Mouse (Mus musculus): ENCODE measurements around the gene Mme. TPM values are rescaled to one million over a fixed set of nuclear protein-coding genes. Genes with fewer than 3 reads are reported as not detected.

Gene Mme
- polyA plus RNA-seq, 1 experiment: 0.23 TPM

DNA sequence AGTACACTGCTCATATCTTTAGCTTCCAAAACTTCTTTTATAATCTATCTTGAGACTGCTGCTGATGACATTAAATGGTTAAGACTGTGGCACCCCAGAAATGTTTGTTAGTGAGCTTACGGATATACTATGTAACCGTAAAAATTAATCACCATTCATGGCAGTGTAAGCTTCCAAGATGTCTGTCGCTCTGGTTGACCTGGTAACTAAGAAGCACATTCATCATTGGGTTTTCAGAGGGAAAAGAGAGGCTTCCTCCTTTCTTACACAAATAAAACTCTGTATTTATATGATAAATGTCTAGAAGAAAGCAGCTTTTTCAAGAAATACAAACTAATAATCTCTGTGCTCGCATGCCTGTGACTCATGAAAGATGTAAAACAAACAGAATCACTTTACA lies 156.8 kb downstream of the Mme start:
- no peak overlapping the region for H3K27ac ChIP-seq (ENCODE audit: insufficient read depth, low read depth, low read length)
- H3K4me1 ChIP-seq (ENCODE audit: control insufficient read depth, insufficient read depth, low read length): no peaks in the 10 kb centered on the region
- TF ChIP-seq CTCF (IDR thresholded peaks at IDR 0.05; ENCODE audit: low read depth, low read length): no peak
- no peak overlapping the region for H3K4me3 ChIP-seq (ENCODE audit: insufficient read depth, low read length)

DNA sequence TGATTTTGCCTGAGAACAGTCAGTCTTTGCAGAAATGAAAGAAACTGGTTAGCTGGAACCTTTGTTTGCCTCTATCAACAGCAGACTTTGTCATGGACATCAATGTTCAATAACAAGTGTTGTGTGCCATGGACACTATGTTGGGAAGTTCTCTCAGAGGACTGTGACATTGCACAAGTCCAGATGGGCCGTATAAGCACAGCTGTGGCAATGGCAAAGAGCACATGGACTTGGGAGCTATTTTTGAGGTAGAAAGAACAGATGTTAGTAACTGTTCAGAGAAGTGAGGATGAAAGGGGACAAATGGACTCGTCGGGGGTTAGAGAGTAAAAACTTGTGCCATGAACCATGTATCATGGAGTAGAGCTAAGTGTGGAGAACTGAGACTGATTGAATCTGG lies 165.1 kb downstream of the Mme start:
- no peaks in the 10 kb centered on the region for H3K4me1 ChIP-seq (ENCODE audit: control insufficient read depth, insufficient read depth, low read length)
- H3K27ac ChIP-seq (ENCODE audit: insufficient read depth, low read depth, low read length): no peak overlapping the region
- TF ChIP-seq POLR2A (IDR thresholded peaks at IDR 0.05; ENCODE audit: borderline replicate concordance, low read depth, low read length): no peak
- TF ChIP-seq CTCF (IDR thresholded peaks at IDR 0.05; ENCODE audit: low read depth, low read length): no peak
- no peak overlapping the region for H3K4me3 ChIP-seq (ENCODE audit: insufficient read depth, low read length)

DNA sequence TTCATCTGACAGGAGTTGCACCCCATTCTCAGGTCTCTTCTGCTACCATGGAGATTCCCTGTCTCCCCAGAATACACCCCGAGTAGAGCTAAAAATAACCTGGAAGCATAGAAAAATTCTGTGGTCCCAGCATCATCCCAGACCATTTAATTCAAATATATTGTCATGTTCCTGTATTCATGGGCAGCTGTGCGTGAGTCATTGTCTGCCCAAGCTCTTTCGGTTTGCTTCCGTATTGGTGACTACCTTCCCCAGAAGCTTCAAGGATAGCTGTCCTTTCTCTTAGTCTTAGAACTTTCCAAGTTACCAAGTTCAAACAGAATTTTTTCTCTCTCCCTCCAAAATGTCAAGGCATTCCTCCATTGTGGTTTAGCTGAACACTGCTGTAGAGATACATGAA lies 169.7 kb downstream of the Mme start:
- Histone ChIP-seq H3K4me1 (ENCODE audit: control insufficient read depth, insufficient read depth, low read length) (no peaks in the 10 kb centered on the region), H3K27ac (ENCODE audit: insufficient read depth, low read depth, low read length) (no peak overlapping the region)
- TF ChIP-seq POLR2A (IDR thresholded peaks at IDR 0.05; ENCODE audit: borderline replicate concordance, low read depth, low read length): no peak
- TF ChIP-seq CTCF (IDR thresholded peaks at IDR 0.05; ENCODE audit: low read depth, low read length): no peak

DNA sequence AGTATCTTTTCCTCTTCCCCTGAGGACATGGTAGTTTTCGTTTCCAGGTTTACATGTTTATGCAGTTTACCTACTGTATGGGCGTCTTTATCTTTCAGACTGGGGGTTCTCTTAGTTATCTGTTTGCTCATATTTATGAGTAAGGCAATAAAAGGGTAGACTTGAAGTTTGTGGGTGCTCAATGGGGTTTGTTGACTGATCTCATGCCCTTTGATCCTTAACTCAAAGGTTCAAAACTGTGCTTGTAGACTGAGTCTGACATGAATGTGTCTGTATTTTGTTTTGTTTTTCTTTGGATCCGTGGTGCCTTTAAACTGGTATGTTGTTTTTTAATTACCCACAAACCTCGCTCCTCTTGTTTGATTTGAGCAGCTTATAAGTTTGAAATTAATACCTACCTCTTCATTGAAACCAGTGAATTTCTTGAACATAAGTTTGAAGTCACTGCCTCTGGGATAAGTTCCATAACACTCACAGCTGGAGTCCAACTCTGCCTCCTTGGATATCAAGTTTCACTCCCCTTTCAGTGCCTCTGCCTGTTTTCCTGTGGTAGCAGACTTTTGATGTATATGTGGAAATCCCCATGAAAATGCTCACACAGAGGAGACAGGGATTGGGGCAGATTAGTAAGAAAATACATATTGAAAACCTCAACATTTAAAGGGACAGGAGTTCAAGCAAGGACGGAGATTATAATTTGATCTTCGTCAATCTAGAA lies 171.0 kb downstream of the Mme start:
- H3K27ac ChIP-seq (ENCODE audit: insufficient read depth, low read depth, low read length): no peak overlapping the region
- no peak overlapping the region for H3K4me3 ChIP-seq (ENCODE audit: insufficient read depth, low read length)
- TF ChIP-seq POLR2A (IDR thresholded peaks at IDR 0.05; ENCODE audit: borderline replicate concordance, low read depth, low read length) (no peak), CTCF (IDR thresholded peaks at IDR 0.05; ENCODE audit: low read depth, low read length) (no peak)
- no peaks in the 10 kb centered on the region for H3K4me1 ChIP-seq (ENCODE audit: control insufficient read depth, insufficient read depth, low read length)

More for the DNA sequence above, 169.7 kb downstream of the Mme start:
- no peak overlapping the region for H3K4me3 ChIP-seq (ENCODE audit: insufficient read depth, low read length)

DNA sequence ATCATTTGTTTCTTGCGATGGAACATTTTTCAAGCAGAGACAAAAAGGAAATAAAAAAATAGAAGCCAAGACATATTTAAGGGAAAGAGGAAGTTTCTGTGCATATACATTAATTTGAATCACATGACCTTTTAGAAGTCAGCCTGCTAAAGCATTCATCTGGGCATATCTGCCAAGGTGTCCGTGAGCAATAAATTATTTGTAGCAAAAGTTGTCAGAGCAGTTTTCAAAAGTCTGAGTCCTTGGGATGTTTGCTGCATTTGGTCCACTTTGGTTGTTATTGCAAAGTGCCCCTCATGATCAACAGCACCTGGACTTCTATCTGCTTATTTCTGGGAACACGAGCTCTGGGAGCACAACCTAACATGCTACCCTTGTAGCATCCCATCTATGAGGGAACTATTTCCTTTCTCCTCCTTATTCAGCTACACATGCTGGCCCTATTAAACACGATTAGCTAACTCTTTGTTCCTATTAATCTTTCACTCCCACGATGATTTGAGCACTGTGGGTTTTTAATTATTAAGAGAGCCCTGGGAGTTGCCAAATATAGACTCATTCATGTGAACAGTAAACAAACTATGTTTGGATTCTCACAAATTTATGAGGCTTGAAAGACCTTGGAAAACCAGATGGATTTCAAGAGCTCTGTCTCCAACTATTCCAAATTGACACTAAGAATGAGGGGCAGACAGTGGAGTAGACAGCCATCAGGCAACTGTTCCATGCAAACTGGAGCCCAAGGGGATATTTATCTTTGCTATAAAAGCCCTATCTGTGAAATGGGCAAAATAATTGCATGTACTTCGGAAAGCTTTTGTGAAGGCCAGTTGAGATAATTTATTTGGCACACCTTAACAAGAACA lies 171.9 kb downstream of the Mme start:
- no peak overlapping the region for H3K27ac ChIP-seq (ENCODE audit: insufficient read depth, low read depth, low read length)
- no peak overlapping the region for H3K4me3 ChIP-seq (ENCODE audit: insufficient read depth, low read length)
- no peaks in the 10 kb centered on the region for H3K4me1 ChIP-seq (ENCODE audit: control insufficient read depth, insufficient read depth, low read length)
- no peak for TF ChIP-seq CTCF (IDR thresholded peaks at IDR 0.05; ENCODE audit: low read depth, low read length)
- TF ChIP-seq POLR2A (IDR thresholded peaks at IDR 0.05; ENCODE audit: borderline replicate concordance, low read depth, low read length): no peak

DNA sequence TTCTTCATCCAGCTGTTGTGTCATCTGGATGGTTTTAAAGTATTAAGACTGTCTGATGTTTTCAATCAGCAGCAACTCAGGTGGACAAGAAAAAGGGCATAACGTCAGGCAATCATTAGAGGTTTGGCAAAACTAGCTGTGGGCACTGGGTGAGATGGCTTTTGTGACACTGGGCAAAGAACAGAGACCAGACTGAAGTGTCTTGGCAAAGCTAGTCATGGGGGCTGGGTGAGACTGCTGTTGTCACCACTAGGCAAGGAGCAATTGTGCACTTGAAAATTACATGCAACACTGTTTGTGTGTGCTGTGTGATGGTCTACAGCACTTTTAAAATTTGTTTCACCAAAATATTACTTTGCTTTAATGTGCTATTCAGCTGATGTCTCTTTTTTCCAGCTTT lies 175.9 kb downstream of the Mme start:
- H3K27ac ChIP-seq (ENCODE audit: insufficient read depth, low read depth, low read length): no peak overlapping the region
- H3K4me1 ChIP-seq (ENCODE audit: control insufficient read depth, insufficient read depth, low read length): no peaks in the 10 kb centered on the region
- H3K4me3 ChIP-seq (ENCODE audit: insufficient read depth, low read length): no peak overlapping the region
- TF ChIP-seq CTCF (IDR thresholded peaks at IDR 0.05; ENCODE audit: low read depth, low read length) (no peak), POLR2A (IDR thresholded peaks at IDR 0.05; ENCODE audit: borderline replicate concordance, low read depth, low read length) (no peak)

DNA sequence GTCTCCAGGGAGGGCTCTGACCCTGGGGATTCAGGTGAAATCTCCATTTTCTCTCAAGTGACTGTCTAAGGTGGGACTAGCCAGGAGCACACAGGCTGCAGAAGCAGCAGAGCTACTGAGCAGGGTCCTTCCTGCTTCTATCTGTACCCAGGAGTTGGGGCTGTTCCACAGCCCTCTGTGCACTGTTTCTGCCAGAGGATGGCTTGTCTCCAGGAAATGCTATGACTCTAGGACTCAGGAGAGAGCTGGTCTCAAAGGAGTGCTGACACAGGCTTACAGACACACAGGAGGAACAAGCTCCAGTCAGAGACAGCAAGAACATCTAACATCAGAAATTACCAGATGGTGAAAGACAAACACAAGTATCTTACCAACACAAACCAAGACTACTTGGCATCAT lies 176.4 kb downstream of the Mme start:
- H3K27ac ChIP-seq (ENCODE audit: insufficient read depth, low read depth, low read length): no peak overlapping the region
- TF ChIP-seq CTCF (IDR thresholded peaks at IDR 0.05; ENCODE audit: low read depth, low read length) (no peak), POLR2A (IDR thresholded peaks at IDR 0.05; ENCODE audit: borderline replicate concordance, low read depth, low read length) (no peak)
- no peaks in the 10 kb centered on the region for H3K4me1 ChIP-seq (ENCODE audit: control insufficient read depth, insufficient read depth, low read length)
- H3K4me3 ChIP-seq (ENCODE audit: insufficient read depth, low read length): no peak overlapping the region

DNA sequence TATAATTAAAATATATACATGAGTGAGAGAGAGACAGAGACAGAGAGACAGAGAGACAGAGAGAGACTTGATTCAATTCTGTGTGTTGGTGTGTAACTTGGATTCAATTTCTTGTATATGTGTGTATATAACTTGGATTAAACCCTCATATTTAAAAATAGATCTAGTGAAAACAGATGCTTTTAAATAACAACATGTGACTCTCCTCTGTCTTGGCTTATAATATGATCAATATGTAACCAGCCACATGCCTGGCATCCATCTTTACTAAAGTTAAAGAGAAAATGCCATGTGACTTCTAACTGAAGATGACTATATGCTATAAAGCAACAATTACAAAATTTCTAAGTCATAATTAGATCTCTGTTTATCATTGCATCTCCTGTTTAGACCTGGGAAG lies 182.2 kb downstream of the Mme start:
- TF ChIP-seq POLR2A (IDR thresholded peaks at IDR 0.05; ENCODE audit: borderline replicate concordance, low read depth, low read length) (no peak), CTCF (IDR thresholded peaks at IDR 0.05; ENCODE audit: low read depth, low read length) (no peak)
- Histone ChIP-seq H3K4me1 (ENCODE audit: control insufficient read depth, insufficient read depth, low read length) (no peaks in the 10 kb centered on the region), H3K27ac (ENCODE audit: insufficient read depth, low read depth, low read length) (no peak overlapping the region), H3K4me3 (ENCODE audit: insufficient read depth, low read length) (no peak overlapping the region)

Other genes with a start within 250 kb of the Mme start
- gene Gm34302, start 242.3 kb downstream of the Mme start, polyA plus RNA-seq (2012; ENCODE audit: insufficient read depth, insufficient read length, missing spikeins): not detected in 2 replicates